Comparison of ENCODE assay signal across 19 mouse cellular contexts in genomic region chr5:54746973-54747372, GRCm38 (mm10).
"Had no signal": no experiment of that assay in that cellular context is flagged by ENCODE, and none has a peak within 500 bp of the region (broad histone marks: within the 10 kb centered on the region; RNA-seq: fewer than 3 reads in every experiment).

No protein-coding gene starts in this region.

- H3K27me3 ChIP-seq: midbrain, embryonic 12.5 days; neural tube, embryonic 13.5 days; neural tube, embryonic 15.5 days had no signal

- ATAC-seq: midbrain, embryonic 16.5 days had no signal

- H3K27ac ChIP-seq: midbrain, embryonic 10.5 days; midbrain, embryonic 12.5 days; neural tube, embryonic 13.5 days; neural tube, embryonic 15.5 days had no signal

- H3K4me1 ChIP-seq: midbrain, embryonic 10.5 days; midbrain, embryonic 12.5 days; neural tube, embryonic 13.5 days; neural tube, embryonic 15.5 days had no signal

- H3K9me3 ChIP-seq: midbrain, embryonic 10.5 days; midbrain, embryonic 12.5 days; neural tube, embryonic 13.5 days; neural tube, embryonic 15.5 days had no signal

- H3K4me2 ChIP-seq: lung, embryonic 14.5 days; midbrain, embryonic 12.5 days; neural tube, embryonic 13.5 days; neural tube, embryonic 15.5 days had no signal

- DNase-seq: lung, adult 18-20 months; lung, postnatal 10 days; lung, postnatal 4 days; midbrain, embryonic 14.5 days; retina, postnatal 1 day; right cerebral cortex, adult 18-20 months; right cerebral cortex, postnatal 25 days; right cerebral cortex, postnatal 4 days; spleen, adult 18-20 months; thymus, adult 18-20 months; thymus, postnatal 14 days; thymus, postnatal 36 days had no signal

- H3K4me3 ChIP-seq: midbrain, embryonic 10.5 days; midbrain, embryonic 12.5 days; myocyte; neural tube, embryonic 13.5 days; neural tube, embryonic 15.5 days had no signal

- H3K9ac ChIP-seq: lung, embryonic 14.5 days; midbrain, embryonic 12.5 days; neural tube, embryonic 13.5 days; neural tube, embryonic 15.5 days had no signal

- H3K36me3 ChIP-seq: midbrain, embryonic 10.5 days; midbrain, embryonic 12.5 days; neural tube, embryonic 13.5 days; neural tube, embryonic 15.5 days had no signal
